Mouse (Mus musculus) forebrain, embryonic 16.5 days (tissue): Measurements from ENCODE around the gene Ppp4r3a. TPM values are rescaled to one million over a fixed set of nuclear protein-coding genes. Genes with fewer than 3 reads are reported as not detected.
A peak's percentile ranks its signal among the peaks of the same experiment; 100 is the strongest.

Experiments
- ATAC-seq: fragments of 200-750 bp; cut with Nextera tagmentation; 2 replicates; pipeline ENCODE4 v1.8.0; 2017; ENCODE audit warnings: mild to moderate bottlenecking, moderate library complexity
- H3K27ac ChIP-seq: fragments of 300-500 bp; sonication (generic); 2 replicates; pipeline ENCODE4 v1.5.1; 2014; ENCODE audit warnings: low read length, control low read depth
- H3K27me3 ChIP-seq: fragments of 300-500 bp; sonication (generic); replicated peaks from 2 replicates; pipeline ENCODE4 v1.6.1; 2014; ENCODE audit warnings: low read length; ENCODE audit not compliant: control insufficient read depth, insufficient read depth
- H3K36me3 ChIP-seq: fragments of 300-500 bp; sonication (generic); 2 replicates; pipeline ENCODE4 v1.6.1; 2014; ENCODE audit not compliant: control insufficient read depth, insufficient read depth
- H3K4me1 ChIP-seq: fragments of 300-500 bp; sonication (generic); replicated peaks from 2 replicates; pipeline ENCODE4 v1.6.1; 2014; ENCODE audit warnings: low read length; ENCODE audit not compliant: control insufficient read depth, insufficient read depth
- H3K4me2 ChIP-seq: fragments of 300-500 bp; sonication (generic); 2 replicates; pipeline ENCODE4 v1.6.1; 2014; ENCODE audit warnings: mild to moderate bottlenecking, low read length, control low read depth
- H3K4me3 ChIP-seq: fragments of 300-500 bp; sonication (generic); replicated peaks from 2 replicates; pipeline ENCODE4 v1.5.1; 2014; ENCODE audit warnings: mild to moderate bottlenecking, low read length, control low read depth
- H3K9ac ChIP-seq: fragments of 300-500 bp; sonication (generic); replicated peaks from 2 replicates; pipeline ENCODE4 v1.6.1; 2014; ENCODE audit warnings: low read depth, low read length, control low read depth
- H3K9me3 ChIP-seq: fragments of 300-500 bp; sonication (generic); 2 replicates; pipeline ENCODE4 v1.6.1; 2016; ENCODE audit warnings: low read length; ENCODE audit not compliant: control insufficient read depth
- WGBS: fragments of 180-500 bp; shearing (Covaris S2); extraction: QIAGEN DNeasy Blood & Tissue Kit; methylation state at CpG from one replicate; pipeline ENCODE4 v1.1.7; 2014; 5-methylcytosine and 5-hydroxymethylcytosine counted together
- polyA plus RNA-seq: library from polyadenylated mRNA; unstranded; fragments of >200 nt; fragmentation: Nextera tagmentation; extraction: Ambion mirVana; gene quantifications from 2 replicates; pipeline ENCODE4 v1.2.1, GENCODE M21; 2015

The Ppp4r3a gene
- polyA plus RNA-seq, 1 experiment from 2014 or later = 32.4 TPM

- Histone ChIP-seq H3K36me3 (no peaks in the 10 kb centered on the region), H3K4me3 (no peak overlapping the region), H3K9ac (no peak overlapping the region), H3K4me2 (no peak overlapping the region), H3K9me3 (no peaks in the 10 kb centered on the region), H3K27ac (no peak overlapping the region), H3K27me3 (no peaks in the 10 kb centered on the region), H3K4me1 (peaks cover 8% of the 10 kb centered on the region)
- 88% methylated on average over 1 of the region's 1 CpGs for WGBS
- no peak for ATAC-seq
Measured at GRCm38 (mm10) chr12:101087406-101087805, 3.9 kb upstream of the Ppp4r3a start.

GRCm38 (mm10) chr12:101084881-101085666 lies 1.6 kb upstream of the Ppp4r3a start:
- H3K9me3 ChIP-seq = no peaks in the 10 kb centered on the region
- H3K9ac ChIP-seq = no peak overlapping the region
- no peaks in the 10 kb centered on the region for H3K27me3 ChIP-seq
- WGBS = 91% methylated on average over 9 of the region's 9 CpGs
- no peak overlapping the region for H3K4me3 ChIP-seq
- peaks cover 22% of the 10 kb centered on the region for H3K4me1 ChIP-seq
- no peak overlapping the region for H3K27ac ChIP-seq
- no peaks in the 10 kb centered on the region for H3K36me3 ChIP-seq
- H3K4me2 ChIP-seq = peak overlapping the region; percentile 59
- no peak for ATAC-seq

GRCm38 (mm10) chr12:101084237-101084636 lies 735 bp upstream of the Ppp4r3a start:
- H3K9ac ChIP-seq = peak overlapping the region; percentile 98
- 11% methylated on average over 4 of the region's 4 CpGs for WGBS
- H3K4me3 ChIP-seq = peak overlapping the region; percentile 74
- peak; percentile 0; the same call in 1 of the 2 replicates for ATAC-seq
- peak overlapping the region; percentile 97 for H3K27ac ChIP-seq
- peaks cover 22% of the 10 kb centered on the region for H3K4me1 ChIP-seq
- H3K4me2 ChIP-seq = peak overlapping the region; percentile 59
- H3K9me3 ChIP-seq = no peaks in the 10 kb centered on the region
- H3K27me3 ChIP-seq = no peaks in the 10 kb centered on the region
- no peaks in the 10 kb centered on the region for H3K36me3 ChIP-seq

- no peak; the same call in 1 of the 2 replicates for ATAC-seq
- Histone ChIP-seq H3K9me3 (no peaks in the 10 kb centered on the region), H3K4me2 (peak overlapping the region; percentile 59), H3K4me1 (peaks cover 24% of the 10 kb centered on the region), H3K27me3 (no peaks in the 10 kb centered on the region), H3K9ac (peak overlapping the region; percentile 98), H3K4me3 (peak overlapping the region; percentile 74), H3K36me3 (no peaks in the 10 kb centered on the region), H3K27ac (peak overlapping the region; percentile 97)
- under 1% methylated on average over 23 of the region's 23 CpGs for WGBS
Measured at GRCm38 (mm10) chr12:101083839-101084195, 315 bp upstream of the Ppp4r3a start.

GRCm38 (mm10) chr12:101082296-101083075 lies 1.0 kb downstream of the Ppp4r3a start:
- Histone ChIP-seq H3K4me3 (peak overlapping the region; percentile 74), H3K9ac (peak overlapping the region; percentile 98), H3K27ac (peak overlapping the region; percentile 97), H3K4me1 (peaks cover 31% of the 10 kb centered on the region), H3K9me3 (no peaks in the 10 kb centered on the region), H3K4me2 (peak overlapping the region; percentile 98), H3K36me3 (no peaks in the 10 kb centered on the region), H3K27me3 (no peaks in the 10 kb centered on the region)
- under 1% methylated on average over 69 of the region's 69 CpGs for WGBS
- ATAC-seq = peak; percentile 19

GRCm38 (mm10) chr12:101077955-101078354 lies 5.5 kb downstream of the Ppp4r3a start:
- H3K27ac ChIP-seq = no peak overlapping the region
- no peak overlapping the region for H3K4me2 ChIP-seq
- H3K27me3 ChIP-seq = no peaks in the 10 kb centered on the region
- H3K36me3 ChIP-seq = peaks cover 2% of the 10 kb centered on the region; the same call in 1 of the 2 replicates
- H3K4me3 ChIP-seq = no peak overlapping the region
- H3K9me3 ChIP-seq = no peaks in the 10 kb centered on the region
- ATAC-seq = no peak
- H3K4me1 ChIP-seq = peaks cover 23% of the 10 kb centered on the region
- H3K9ac ChIP-seq = no peak overlapping the region

- no peak overlapping the region for H3K4me2 ChIP-seq
- 87% methylated on average over 3 of the region's 3 CpGs for WGBS
- H3K9ac ChIP-seq = no peak overlapping the region
- no peaks in the 10 kb centered on the region for H3K27me3 ChIP-seq
- no peaks in the 10 kb centered on the region for H3K9me3 ChIP-seq
- H3K4me1 ChIP-seq = peaks cover 10% of the 10 kb centered on the region
- peaks cover 2% of the 10 kb centered on the region; the same call in 1 of the 2 replicates for H3K36me3 ChIP-seq
- ATAC-seq = no peak
- no peak overlapping the region for H3K27ac ChIP-seq
- no peak overlapping the region for H3K4me3 ChIP-seq
Measured at GRCm38 (mm10) chr12:101075433-101075832, 8.1 kb downstream of the Ppp4r3a start.

- 95% methylated on average over 4 of the region's 4 CpGs for WGBS
- H3K27ac ChIP-seq = no peak overlapping the region
- peaks cover 9% of the 10 kb centered on the region for H3K4me1 ChIP-seq
- H3K4me2 ChIP-seq = no peak overlapping the region
- H3K9ac ChIP-seq = no peak overlapping the region
- no peaks in the 10 kb centered on the region for H3K27me3 ChIP-seq
- H3K9me3 ChIP-seq = no peaks in the 10 kb centered on the region
- ATAC-seq = no peak
- no peak overlapping the region for H3K4me3 ChIP-seq
- H3K36me3 ChIP-seq = peaks cover 2% of the 10 kb centered on the region; the same call in 1 of the 2 replicates
Measured at GRCm38 (mm10) chr12:101074821-101075429, 8.6 kb downstream of the Ppp4r3a start.

GRCm38 (mm10) chr12:101069813-101070212 lies 13.7 kb downstream of the Ppp4r3a start:
- no peak for ATAC-seq
- 81% methylated on average over 1 of the region's 1 CpGs for WGBS
- Histone ChIP-seq H3K4me2 (no peak overlapping the region), H3K9me3 (no peaks in the 10 kb centered on the region), H3K4me3 (no peak overlapping the region), H3K9ac (no peak overlapping the region), H3K27me3 (no peaks in the 10 kb centered on the region), H3K36me3 (peaks cover 3% of the 10 kb centered on the region; the same call in 1 of the 2 replicates), H3K4me1 (no peaks in the 10 kb centered on the region), H3K27ac (no peak overlapping the region)
